Mouse (Mus musculus) megakaryocyte, embryonic 14.5 days (primary cell): ENCODE measurements around the gene Gm20388.

Experiments used
- FLI1 ChIP-seq: IDR thresholded peaks from 2 replicates; pipeline ENCODE4 v1.6.1; 2012; ENCODE audit warnings: low read length, inconsistent platforms, mixed read lengths
- GATA1 ChIP-seq: IDR thresholded peaks from 3 replicates; pipeline ENCODE4 v1.6.1; 2012; ENCODE audit warnings: mixed read lengths, low read length, inconsistent platforms, borderline replicate concordance

DNA sequence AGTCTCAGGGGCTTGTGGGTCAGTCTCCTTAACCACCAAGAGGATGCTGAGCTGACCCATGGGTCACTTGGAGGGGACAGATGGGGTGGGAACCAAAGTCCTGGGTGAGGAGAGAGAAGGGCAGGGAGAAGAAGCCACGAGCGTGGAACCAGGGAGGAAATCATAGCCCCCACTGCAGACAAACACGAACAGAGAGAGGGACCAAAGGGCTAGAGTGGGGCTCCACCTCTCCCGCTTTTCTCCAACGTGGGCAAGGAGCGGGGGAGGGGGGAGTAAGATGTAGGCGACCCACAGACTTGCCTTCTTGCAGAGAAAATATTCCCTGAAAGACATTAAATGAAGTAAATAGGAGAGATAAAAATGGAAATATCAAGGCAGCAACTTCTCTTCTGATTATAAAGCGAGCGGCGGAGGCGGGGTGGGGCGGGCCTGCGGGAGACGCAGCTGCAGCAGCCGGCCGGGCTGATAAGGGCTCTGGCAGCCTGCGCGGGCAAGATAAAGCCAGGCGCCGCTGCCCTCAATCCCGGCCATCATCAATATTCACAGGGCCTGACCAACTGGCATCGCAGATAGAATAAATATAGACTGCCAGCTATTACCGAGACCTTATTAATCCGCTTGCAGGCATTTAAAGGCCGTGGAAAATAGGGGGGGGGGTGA is 2809.6 kb downstream of the Gm20388 start:
- TF ChIP-seq GATA1 (peak; percentile 72; the same call in 2 of the 3 replicates), FLI1 (no peak)
